Mouse (Mus musculus): ENCODE results near the gene Ubash3a.

DNA sequence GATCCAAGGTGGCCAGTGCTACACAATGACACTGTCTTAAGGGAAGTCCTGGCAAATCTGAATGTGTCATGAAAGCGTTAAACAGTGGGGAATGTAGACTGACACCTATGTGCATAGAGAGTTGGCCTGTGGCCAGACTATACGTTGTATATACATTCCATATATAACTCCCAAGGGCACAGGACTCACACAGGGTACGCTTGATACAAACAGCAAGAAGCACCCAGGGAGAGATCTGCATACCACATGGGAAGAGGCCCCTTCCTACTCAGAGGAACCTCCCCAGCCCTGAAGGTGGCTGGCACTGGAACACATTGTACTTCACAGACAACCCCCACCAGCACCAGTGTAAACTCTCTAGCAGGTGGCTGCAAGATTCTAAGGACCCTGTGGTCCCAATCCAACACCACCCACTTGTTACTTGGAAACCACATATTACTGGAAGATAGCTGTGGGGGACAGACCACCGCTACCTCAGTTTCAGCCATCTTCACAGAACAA is 15.2 kb downstream of the Ubash3a start:
- TF ChIP-seq TAL1 (IDR thresholded peaks at IDR 0.05; ENCODE audit: low read length): no peak
- no peak for TF ChIP-seq GATA1 (IDR thresholded peaks at IDR 0.05; ENCODE audit: low read length)
